Mouse (Mus musculus): ENCODE measurements around the gene Ccdc60. TPM values are rescaled to one million over a fixed set of nuclear protein-coding genes. Genes with fewer than 3 reads are reported as not detected.

Ccdc60 gene
- total and polyA plus RNA-seq, 3 experiments = not detected

DNA sequence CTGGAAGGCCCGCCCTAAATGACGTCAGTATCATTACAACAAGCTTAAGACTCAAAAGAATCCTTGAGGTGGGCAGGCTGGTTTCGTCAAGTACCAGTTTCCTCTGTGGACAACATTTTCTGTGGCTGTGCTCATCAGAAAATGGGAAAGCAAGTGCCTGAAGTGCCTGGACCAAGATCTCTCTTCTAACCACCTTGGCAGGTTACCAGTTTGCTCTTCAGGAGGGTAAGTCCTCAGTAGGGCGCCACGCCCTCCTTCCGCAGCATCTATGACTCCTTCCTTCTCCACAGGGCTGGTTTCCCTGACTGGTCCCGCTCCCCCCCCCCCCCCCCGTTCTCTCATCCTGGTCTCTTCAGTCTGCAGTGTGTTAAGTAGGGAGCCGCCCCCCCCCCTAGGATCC lies 45.2 kb downstream of the Ccdc60 start:
- Histone ChIP-seq H3K4me3 (ENCODE audit: control insufficient read depth in 1 of 2, insufficient read depth in 1 of 2, low read depth in 2 of 2, low read length in 2 of 2) (no peak overlapping the region), H3K79me2 (ENCODE audit: control insufficient read depth, insufficient read depth, low read length, poor library complexity) (no peaks in the 10 kb centered on the region), H3K9me3 (replicated peaks; ENCODE audit: insufficient read depth, low read length) (no peaks in the 10 kb centered on the region), H3K4me1 (ENCODE audit: control insufficient read depth in 1 of 2, insufficient read depth in 2 of 2, low read length in 2 of 2) (no peaks in the 10 kb centered on the region), H3K36me3 (ENCODE audit: control insufficient read depth in 1 of 2, insufficient read depth in 2 of 2, low read length in 2 of 2) (no peaks in the 10 kb centered on the region), H3K27ac (ENCODE audit: control insufficient read depth, low read depth, low read length) (no peak overlapping the region), H3K9ac (ENCODE audit: control insufficient read depth, low read depth, low read length, poor library complexity, severe bottlenecking) (no peak overlapping the region), H3K27me3 (ENCODE audit: control insufficient read depth in 1 of 2, insufficient read depth in 2 of 2, low read length in 2 of 2) (no peaks in the 10 kb centered on the region)
- TF ChIP-seq GATA1 (IDR thresholded peaks at IDR 0.05; ENCODE audit: low read depth, low read length) = no peak
- TF ChIP-seq ELF1 (IDR thresholded peaks at IDR 0.05; ENCODE audit: low read depth, low read length) = no peak
- no peak for TF ChIP-seq TAL1 (IDR thresholded peaks at IDR 0.05; ENCODE audit: low read length)
- TF ChIP-seq MYB (IDR thresholded peaks at IDR 0.05; ENCODE audit: low read depth, low read length) = no peak
- TF ChIP-seq CHD1 (IDR thresholded peaks at IDR 0.05; ENCODE audit: low read depth, low read length) = no peak
- DNase-seq (ENCODE audit: low read depth, low spot score) = no peak

DNA sequence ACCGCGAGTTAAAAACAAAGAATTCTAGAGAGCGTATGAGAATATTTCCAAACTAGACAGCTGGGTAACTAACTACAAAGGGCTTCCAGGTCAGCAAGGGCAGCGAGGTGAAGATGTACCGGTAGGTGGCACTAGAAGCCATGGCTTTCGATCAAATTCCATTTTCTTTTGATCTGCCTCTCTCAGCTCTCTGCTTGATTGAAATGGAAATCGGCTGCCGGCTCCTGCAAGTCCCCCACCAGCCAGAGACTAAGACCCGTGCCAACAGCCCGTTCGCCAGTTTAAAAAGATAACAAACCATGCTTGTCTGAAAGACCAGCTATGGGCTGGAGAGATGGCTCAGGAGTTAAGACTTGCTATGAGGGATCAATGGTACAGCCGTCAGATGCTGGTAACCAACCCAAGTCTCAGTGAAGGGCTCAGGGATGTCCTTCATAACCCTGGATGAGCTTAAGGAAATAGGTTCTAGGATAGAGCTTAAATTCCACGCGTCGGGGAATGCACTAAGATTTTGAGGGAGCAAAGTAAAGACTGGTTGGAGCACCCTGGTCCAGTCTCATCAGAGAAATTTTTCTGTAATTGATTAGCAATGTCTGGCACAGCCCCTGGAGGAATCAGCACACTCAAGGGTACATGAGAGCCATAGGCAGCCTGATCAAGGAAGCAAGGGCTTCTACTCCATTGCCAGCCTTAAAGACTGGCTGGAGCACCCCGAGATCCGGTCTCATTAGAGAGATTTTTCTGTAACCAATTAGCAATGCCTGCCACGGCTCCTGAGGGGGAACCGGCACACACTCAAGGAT lies 56.7 kb downstream of the Ccdc60 start:
- H3K4me3 ChIP-seq (ENCODE audit: control insufficient read depth in 1 of 2, insufficient read depth in 1 of 2, low read depth in 2 of 2, low read length in 2 of 2) = no peak overlapping the region
- no peaks in the 10 kb centered on the region for H3K79me2 ChIP-seq (ENCODE audit: control insufficient read depth, insufficient read depth, low read length, poor library complexity)
- no peaks in the 10 kb centered on the region for H3K4me1 ChIP-seq (ENCODE audit: control insufficient read depth in 1 of 2, insufficient read depth in 2 of 2, low read length in 2 of 2)
- no peak for DNase-seq (ENCODE audit: low read depth, low spot score)
- H3K36me3 ChIP-seq (ENCODE audit: control insufficient read depth in 1 of 2, insufficient read depth in 2 of 2, low read length in 2 of 2) = no peaks in the 10 kb centered on the region
- H3K9ac ChIP-seq (ENCODE audit: control insufficient read depth, low read depth, low read length, poor library complexity, severe bottlenecking) = no peak overlapping the region
- no peak overlapping the region for H3K27ac ChIP-seq (ENCODE audit: control insufficient read depth, low read depth, low read length)
- no peaks in the 10 kb centered on the region for H3K9me3 ChIP-seq (replicated peaks; ENCODE audit: insufficient read depth, low read length)
- H3K27me3 ChIP-seq (ENCODE audit: control insufficient read depth in 1 of 2, insufficient read depth in 2 of 2, low read length in 2 of 2) = no peaks in the 10 kb centered on the region
- TF ChIP-seq RAD21 (IDR thresholded peaks at IDR 0.05; ENCODE audit: low read depth, low read length) = no peak
- TF ChIP-seq UBTF (IDR thresholded peaks at IDR 0.05; ENCODE audit: borderline replicate concordance, insufficient read depth, low read depth, low read length) = no peak
- TF ChIP-seq GABPA (IDR thresholded peaks at IDR 0.05; ENCODE audit: low read depth, low read length) = no peak
- TF ChIP-seq MXI1 (IDR thresholded peaks at IDR 0.05; ENCODE audit: low read depth, low read length) = no peak
- TF ChIP-seq HCFC1 (IDR thresholded peaks at IDR 0.05; ENCODE audit: low read depth, low read length) = no peak
- TF ChIP-seq MEF2A (IDR thresholded peaks at IDR 0.05; ENCODE audit: extremely low read depth, insufficient replicate concordance, low read depth, low read length, poor library complexity, severe bottlenecking) = no peak
- TF ChIP-seq CHD2 (IDR thresholded peaks at IDR 0.05; ENCODE audit: low read length) = no peak
- no peak for TF ChIP-seq NRF1 (IDR thresholded peaks at IDR 0.05; ENCODE audit: insufficient read depth, low read depth, low read length, poor library complexity, severe bottlenecking)
- no peak for TF ChIP-seq MYB (IDR thresholded peaks at IDR 0.05; ENCODE audit: low read depth, low read length)
- TF ChIP-seq RCOR1 (IDR thresholded peaks at IDR 0.05; ENCODE audit: low read depth, low read length) = no peak
- TF ChIP-seq ETS1 (IDR thresholded peaks at IDR 0.05; ENCODE audit: low read depth, low read length) = no peak
- no peak for TF ChIP-seq MYC (IDR thresholded peaks at IDR 0.05; ENCODE audit: low read depth, low read length)
- TF ChIP-seq BHLHE40 (IDR thresholded peaks at IDR 0.05; ENCODE audit: borderline replicate concordance, low read depth, low read length) = no peak
- TF ChIP-seq JUND (IDR thresholded peaks at IDR 0.05; ENCODE audit: low read depth, low read length) = no peak
- TF ChIP-seq MAZ (IDR thresholded peaks at IDR 0.05; ENCODE audit: low read depth, low read length) = no peak
- no peak for TF ChIP-seq ZNF384 (IDR thresholded peaks at IDR 0.05; ENCODE audit: low read depth, low read length)
- TF ChIP-seq USF1 (IDR thresholded peaks at IDR 0.05; ENCODE audit: low read depth, low read length) = no peak
- TF ChIP-seq GATA1 (IDR thresholded peaks at IDR 0.05; ENCODE audit: low read depth, low read length) = no peak

Data from MEL (cell line).